9 mouse cellular contexts compared by ENCODE assay signal in the genomic region with DNA sequence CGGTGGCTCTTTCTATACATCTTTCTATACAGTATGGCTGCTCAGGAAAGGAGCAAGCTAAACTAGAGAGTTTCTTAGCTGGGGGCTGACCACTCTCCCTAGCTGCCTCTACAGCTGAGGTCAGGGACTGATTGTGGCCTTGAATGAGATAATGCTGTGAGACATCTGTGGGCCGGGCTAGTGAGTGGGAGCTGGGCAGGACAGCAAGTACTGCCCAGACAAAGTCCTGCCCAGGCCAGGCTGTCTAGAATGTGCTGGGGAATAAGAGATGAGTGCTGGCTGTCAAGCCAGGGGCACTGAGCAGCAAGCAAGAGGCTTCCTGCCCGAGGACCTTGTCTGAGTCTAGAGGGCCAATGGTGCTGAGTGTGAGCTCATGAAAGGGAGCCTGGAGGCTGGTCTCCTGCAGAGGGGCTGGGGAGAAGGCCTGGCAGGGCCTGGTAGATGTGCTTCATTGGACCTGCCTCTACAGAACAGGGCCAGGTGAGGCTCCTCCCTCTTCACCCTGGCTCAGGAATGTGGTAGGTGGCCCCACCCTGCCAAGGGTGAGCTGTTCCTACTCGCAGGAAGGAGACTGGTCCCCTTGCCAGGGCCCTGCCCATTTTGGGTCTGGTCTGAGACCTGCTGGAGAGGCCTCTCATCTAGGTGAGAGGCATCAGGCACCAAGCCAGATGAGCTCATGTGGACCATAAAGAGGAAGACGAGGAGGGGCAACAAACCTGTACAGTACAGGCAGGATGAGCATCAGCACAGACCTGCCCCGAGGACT. TPM values are rescaled to one million over a fixed set of nuclear protein-coding genes. Genes with fewer than 3 reads are reported as not detected.
A peak's percentile ranks its signal among the peaks of the same experiment; 100 is the strongest.
DNase-seq lines count a peak whose midpoint lies in the region; ATAC-seq lines count a peak whose summit lies in the region.
"Had no signal": no experiment of that assay in that cellular context is flagged by ENCODE, and none has a peak within 500 bp of the region (broad histone marks: within the 10 kb centered on the region; RNA-seq: fewer than 3 reads in every experiment).

No protein-coding gene starts in this region.

- WGBS in hindbrain, embryonic 13.5 days, result 78% methylated on average over 6 of the region's 6 CpGs
- WGBS in hindbrain, embryonic 11.5 days, result 84% methylated on average over 6 of the region's 6 CpGs

- no peak for ATAC-seq in hindbrain, embryonic 13.5 days (ENCODE audit: low FRiP score)
- no peak for ATAC-seq in hindbrain, embryonic 11.5 days (ENCODE audit: low FRiP score)

- no peak overlapping the region for H3K27ac ChIP-seq in hindbrain, embryonic 13.5 days
- no peak overlapping the region for H3K27ac ChIP-seq in hindbrain, embryonic 11.5 days (ENCODE audit: low read depth, low read length)

- H3K4me1 ChIP-seq in hindbrain, embryonic 13.5 days (replicated peaks), result peaks cover 48% of the 10 kb centered on the region
- peaks cover 20% of the 10 kb centered on the region for H3K4me1 ChIP-seq in hindbrain, embryonic 11.5 days (replicated peaks; ENCODE audit: control insufficient read depth, insufficient read depth, low read length)

- DNase-seq in hindbrain, embryonic 11.5 days (ENCODE audit: low spot score), result no peak
- peak; percentile 62 to 75 for DNase-seq in cerebellum, postnatal 25 days
- peak; percentile 55 for DNase-seq in kidney, adult 18-20 months
- peak; percentile 90 for DNase-seq in lung, postnatal 10 days
- DNase-seq in spleen, postnatal 36 days (ENCODE audit: low spot score in 2 of 2), result no peak
- DNase-seq in spleen, adult 12 weeks (ENCODE audit: low spot score), result no peak
- DNase-seq in right cerebral cortex, postnatal 36 days (ENCODE audit: low spot score in 2 of 2), result no peak

- no peaks in the 10 kb centered on the region for H3K9me3 ChIP-seq in hindbrain, embryonic 13.5 days
- H3K9me3 ChIP-seq in hindbrain, embryonic 11.5 days (ENCODE audit: control insufficient read depth, low read length), result no peaks in the 10 kb centered on the region

- H3K27me3 ChIP-seq in hindbrain, embryonic 13.5 days, result peaks cover 43% of the 10 kb centered on the region
- peaks cover 26% of the 10 kb centered on the region for H3K27me3 ChIP-seq in hindbrain, embryonic 11.5 days (ENCODE audit: control insufficient read depth, insufficient read depth, low read length)

- peak overlapping the region; percentile 40; the same call in 1 of the 2 replicates for H3K4me3 ChIP-seq in hindbrain, embryonic 13.5 days
- H3K4me3 ChIP-seq in hindbrain, embryonic 11.5 days (ENCODE audit: low read depth, low read length), result no peak overlapping the region

- H3K36me3 ChIP-seq in hindbrain, embryonic 13.5 days, result peaks cover 44% of the 10 kb centered on the region
- H3K36me3 ChIP-seq in hindbrain, embryonic 11.5 days (ENCODE audit: control insufficient read depth, insufficient read depth, low read length), result peaks cover 7% of the 10 kb centered on the region; the same call in 1 of the 2 replicates

- H3K4me2 ChIP-seq in hindbrain, embryonic 13.5 days, result peak overlapping the region; percentile 70
- H3K4me2 ChIP-seq in hindbrain, embryonic 11.5 days (replicated peaks; ENCODE audit: low read depth, low read length), result no peak overlapping the region

- peak overlapping the region; percentile 72 for H3K9ac ChIP-seq in hindbrain, embryonic 13.5 days
- no peak overlapping the region for H3K9ac ChIP-seq in hindbrain, embryonic 11.5 days (ENCODE audit: low read depth, low read length)

RNA-seq across cellular contexts. Expression of a gene that starts 23.7 kb away (rescaled TPM):
- polyA plus RNA-seq in hindbrain, embryonic 13.5 days (2015; fragmentation: Nextera tagmentation; extraction: Ambion mirVana), result 47.8 and 50.3 TPM in 2 replicates
- polyA plus RNA-seq in hindbrain, embryonic 11.5 days (2014; fragmentation: Nextera tagmentation; extraction: Ambion mirVana), result 38.8 and 50.1 TPM in 2 replicates

RNA-seq across cellular contexts. Expression of a gene that starts 28.0 kb away (rescaled TPM):
- polyA plus RNA-seq in hindbrain, embryonic 13.5 days (2015; fragmentation: Nextera tagmentation; extraction: Ambion mirVana), result 51.9 and 57.4 TPM in 2 replicates
- polyA plus RNA-seq in hindbrain, embryonic 11.5 days (2014; fragmentation: Nextera tagmentation; extraction: Ambion mirVana), result 30.0 and 33.6 TPM in 2 replicates

RNA-seq across cellular contexts. Expression of a gene that starts 30.6 kb away (rescaled TPM):
- 88.1 and 96.1 TPM in 2 replicates for polyA plus RNA-seq in hindbrain, embryonic 13.5 days (2015; fragmentation: Nextera tagmentation; extraction: Ambion mirVana)
- polyA plus RNA-seq in hindbrain, embryonic 11.5 days (2014; fragmentation: Nextera tagmentation; extraction: Ambion mirVana), result 86.7 and 88.5 TPM in 2 replicates

RNA-seq across cellular contexts. Expression of a gene that starts 51.3 kb away (rescaled TPM):
- polyA plus RNA-seq in hindbrain, embryonic 13.5 days (2015; fragmentation: Nextera tagmentation; extraction: Ambion mirVana), result 4.6 and 5.1 TPM in 2 replicates
- polyA plus RNA-seq in hindbrain, embryonic 11.5 days (2014; fragmentation: Nextera tagmentation; extraction: Ambion mirVana), result 1.0 and 1.9 TPM in 2 replicates
- polyA plus RNA-seq: spleen, adult 2 months had no signal

RNA-seq across cellular contexts. Expression of a gene that starts 52.0 kb away (rescaled TPM):
- polyA plus RNA-seq in hindbrain, embryonic 13.5 days (2015; fragmentation: Nextera tagmentation; extraction: Ambion mirVana), result 22.5 and 28.5 TPM in 2 replicates
- 14.3 and 17.9 TPM in 2 replicates for polyA plus RNA-seq in hindbrain, embryonic 11.5 days (2014; fragmentation: Nextera tagmentation; extraction: Ambion mirVana)

Comparison
In these comparisons a context has a peak if more than half of its experiments do, and no peak if none do; other contexts are left out.
1. DNase-seq: peak in cerebellum, postnatal 25 days (2 of 2), kidney, adult 18-20 months (single experiment) and lung, postnatal 10 days (single experiment); none in hindbrain, embryonic 11.5 days (single experiment), spleen, postnatal 36 days (0 of 2), spleen, adult 12 weeks (single experiment) and right cerebral cortex, postnatal 36 days (0 of 2).